Mouse (Mus musculus) CH12.LX (cell line): ENCODE measurements at regions not wholly inside any gene's neighbourhood (a gene's known extent, or its start where the extent isn't known, plus 50 kb on each side); places are given as distances from the start of the nearest gene placed in this dataset.
A peak's percentile ranks its signal among the peaks of the same experiment; 100 is the strongest.

Experiments used
- DNase-seq: peaks from one replicate; pipeline ENCODE4 v3.0.0-alpha.2; 2013; ENCODE audit errors: extremely low read depth
- H3K27ac ChIP-seq: 2 replicates; pipeline ENCODE4 v1.5.1; 2012; ENCODE audit warnings: low read depth, mild to moderate bottlenecking, control low read depth, moderate library complexity; ENCODE audit not compliant: insufficient read depth
- H3K27me3 ChIP-seq: replicated peaks from 2 replicates; pipeline ENCODE3; 2012; ENCODE audit warnings: inconsistent platforms
- H3K36me3 ChIP-seq, 2 experiments: replicated peaks in 1 of 2; 2 replicates each; pipeline versions ENCODE3 to v1.6.1; 2012; ENCODE audit warnings: inconsistent platforms in 1 of 2, low read length in 1 of 2, mild to moderate bottlenecking in 1 of 2, mixed read lengths in 1 of 2, moderate library complexity in 1 of 2; ENCODE audit not compliant: control insufficient read depth in 1 of 2, insufficient read depth in 1 of 2
- H3K4me1 ChIP-seq, 2 experiments: 2 replicates each; pipeline ENCODE4 v1.6.1; 2012; ENCODE audit warnings: inconsistent platforms in 1 of 2, moderate library complexity in 1 of 2; ENCODE audit not compliant: insufficient read depth in 2 of 2, control insufficient read depth in 1 of 2
- H3K4me2 ChIP-seq: 2 replicates; pipeline ENCODE4 v1.6.1; 2012; ENCODE audit warnings: low read depth, mild to moderate bottlenecking, control low read depth; ENCODE audit not compliant: poor library complexity, insufficient read depth, severe bottlenecking
- H3K4me3 ChIP-seq, 3 experiments: fragments of 150-350 bp in 1 of 3; sonication (generic) in 1 of 3; replicated peaks in 1 of 3; 2 replicates each; pipeline versions ENCODE3 to v1.5.1; 2011 to 2012; ENCODE audit warnings: low read depth in 2 of 3, low read length in 2 of 3, mild to moderate bottlenecking in 2 of 3, moderate library complexity in 2 of 3, control low read depth in 1 of 3, improper control_type of control experiment in 1 of 3, inconsistent platforms in 1 of 3, mixed read lengths in 1 of 3; ENCODE audit not compliant: poor library complexity in 1 of 3
- H3K79me2 ChIP-seq: replicated peaks from 2 replicates; pipeline ENCODE4 v1.6.1; 2012; ENCODE audit warnings: mild to moderate bottlenecking, moderate library complexity; ENCODE audit not compliant: control insufficient read depth, poor library complexity, insufficient read depth, severe bottlenecking; ENCODE audit errors: extremely low read depth
- H3K9ac ChIP-seq: 2 replicates; pipeline ENCODE4 v1.6.1; 2012; ENCODE audit warnings: low read depth, mild to moderate bottlenecking, control low read depth, moderate library complexity; ENCODE audit not compliant: insufficient read depth
- H3K9me3 ChIP-seq: replicated peaks from 2 replicates; pipeline ENCODE3; 2012; ENCODE audit warnings: low read length, inconsistent platforms, mixed read lengths
- BHLHE40 ChIP-seq: IDR thresholded peaks from 2 replicates; pipeline ENCODE4 v1.6.1; 2011; ENCODE audit warnings: mild to moderate bottlenecking, low read depth, low read length, improper control_type of control experiment
- CHD2 ChIP-seq: IDR thresholded peaks from 2 replicates; pipeline ENCODE4 v1.6.1; 2011; ENCODE audit warnings: low read length, improper control_type of control experiment
- ELF1 ChIP-seq: IDR thresholded peaks from 2 replicates; pipeline ENCODE4 v1.6.1; 2014; ENCODE audit warnings: low read depth, mild to moderate bottlenecking, inconsistent platforms, low read length, improper control_type of control experiment
- EP300 ChIP-seq: IDR thresholded peaks from 2 replicates; pipeline ENCODE4 v1.6.1; 2011; ENCODE audit warnings: low read length, improper control_type of control experiment
- ETS1 ChIP-seq: conservative IDR thresholded peaks from 2 replicates; pipeline ENCODE4 v1.6.1; 2012; ENCODE audit warnings: low read depth, mild to moderate bottlenecking, inconsistent platforms, low read length, improper control_type of control experiment, moderate library complexity
- HCFC1 ChIP-seq: IDR thresholded peaks from 2 replicates; pipeline ENCODE4 v1.6.1; 2012; ENCODE audit warnings: low read depth, mild to moderate bottlenecking, inconsistent platforms, low read length, improper control_type of control experiment
- IRF4 ChIP-seq: IDR thresholded peaks from 2 replicates; pipeline ENCODE4 v1.6.1; 2014; ENCODE audit warnings: low read depth, mild to moderate bottlenecking, inconsistent platforms, low read length, improper control_type of control experiment
- JUN ChIP-seq: IDR thresholded peaks from 2 replicates; pipeline ENCODE4 v1.6.1; 2011; ENCODE audit warnings: low read depth, mild to moderate bottlenecking, low read length, improper control_type of control experiment, moderate library complexity; ENCODE audit not compliant: insufficient read depth
- MAX ChIP-seq: IDR thresholded peaks from 2 replicates; pipeline ENCODE4 v1.6.1; 2011; ENCODE audit warnings: low read length, improper control_type of control experiment
- MEF2A ChIP-seq: IDR thresholded peaks from 2 replicates; pipeline ENCODE4 v1.6.1; 2014; ENCODE audit warnings: low read depth, mild to moderate bottlenecking, inconsistent platforms, low read length, improper control_type of control experiment, borderline replicate concordance
- MXI1 ChIP-seq: IDR thresholded peaks from 2 replicates; pipeline ENCODE4 v1.6.1; 2011; ENCODE audit warnings: mild to moderate bottlenecking, low read depth, low read length, improper control_type of control experiment
- MYC ChIP-seq: IDR thresholded peaks from 2 replicates; pipeline ENCODE4 v1.6.1; 2011; ENCODE audit warnings: low read depth, mild to moderate bottlenecking, improper control_type of control experiment, low read length
- POLR2A ChIP-seq: IDR thresholded peaks from 2 replicates; pipeline ENCODE4 v1.6.1; 2011; ENCODE audit warnings: low read depth, mild to moderate bottlenecking, improper control_type of control experiment, low read length
- RAD21 ChIP-seq: IDR thresholded peaks from 2 replicates; pipeline ENCODE4 v1.6.1; 2011; ENCODE audit warnings: low read depth, mild to moderate bottlenecking, low read length, improper control_type of control experiment, moderate library complexity
- RCOR1 ChIP-seq: conservative IDR thresholded peaks from 2 replicates; pipeline ENCODE4 v1.6.1; 2012; ENCODE audit warnings: low read depth, mild to moderate bottlenecking, inconsistent platforms, low read length, improper control_type of control experiment
- SIN3A ChIP-seq: IDR thresholded peaks from 2 replicates; pipeline ENCODE4 v1.6.1; 2012; ENCODE audit warnings: low read length, improper control_type of control experiment, inconsistent platforms
- TCF12 ChIP-seq: IDR thresholded peaks from 2 replicates; pipeline ENCODE4 v1.6.1; 2014; ENCODE audit warnings: low read depth, mild to moderate bottlenecking, inconsistent platforms, low read length, improper control_type of control experiment
- ZC3H11A ChIP-seq: IDR thresholded peaks from 2 replicates; pipeline ENCODE4 v1.6.1; 2012; ENCODE audit warnings: low read depth, mild to moderate bottlenecking, inconsistent platforms, low read length, improper control_type of control experiment
- dilution Hi-C: fragments of 300-500 bp; cut with MboI; formaldehyde crosslinking; loops from 2 replicates; pipeline ENCODE4 v1.14.3; 2020; ENCODE audit warnings: low sequenced_read_pairs; ENCODE audit not compliant: extremely low pct_unique_long_range_greater_than_20kb, extremely low pct_ligation_motif_present
- in situ Hi-C: fragments of 300-500 bp; cut with MboI; formaldehyde crosslinking; loops from 3 replicates; pipeline ENCODE4 v1.14.3; 2019; ENCODE audit warnings: low sequenced_read_pairs, low pct_ligation_motif_present, low pct_unique_long_range_greater_than_20kb, mixed read lengths

- peak overlapping the region; percentile 15; the same call in 1 of the 2 replicates for H3K27ac ChIP-seq
- no peaks in the 10 kb centered on the region for H3K79me2 ChIP-seq
- dilution Hi-C loops (no loop called here), in situ Hi-C loops (no loop called here)
- no peak overlapping the region for H3K4me3 ChIP-seq
- DNase-seq = no peak
- H3K36me3 ChIP-seq = no peaks in the 10 kb centered on the region
- no peaks in the 10 kb centered on the region for H3K9me3 ChIP-seq
- peaks cover 30 to 72% of the 10 kb centered on the region in 2 experiments for H3K4me1 ChIP-seq
- H3K4me2 ChIP-seq = peak overlapping the region; percentile 65
- TF ChIP-seq ELF1 = 0 out of 2 replicates have a peak, but pooled peaks have one; percentile 17
- no peak for TF ChIP-seq SIN3A
- TF ChIP-seq CHD2 = peak; percentile 73; the same call in 1 of the 2 replicates
- no peak overlapping the region for H3K9ac ChIP-seq
- H3K27me3 ChIP-seq = no peaks in the 10 kb centered on the region
Measured at GRCm38 (mm10) chr13:112000696-112001095, 191.9 kb upstream of the Map3k1 start.

GRCm38 (mm10) chr13:112001155-112002025, 192.6 kb upstream of the Map3k1 start:
- dilution Hi-C loops = no loop called here
- H3K79me2 ChIP-seq = no peaks in the 10 kb centered on the region
- peaks cover 30 to 71% of the 10 kb centered on the region in 2 experiments for H3K4me1 ChIP-seq
- H3K4me2 ChIP-seq = peak overlapping the region; percentile 65
- H3K36me3 ChIP-seq = no peaks in the 10 kb centered on the region
- in situ Hi-C loops = no loop called here
- H3K4me3 ChIP-seq = peak overlapping the region in 1 of 3 experiments; percentile 10
- peak; percentile 95 for DNase-seq
- peak overlapping the region; percentile 38 for H3K27ac ChIP-seq
- no peak overlapping the region for H3K9ac ChIP-seq
- H3K9me3 ChIP-seq = no peaks in the 10 kb centered on the region
- TF ChIP-seq POLR2A (no peak), SIN3A (peak; percentile 53), RAD21 (no peak; the same call in none of the 2 replicates), ETS1 (peak; percentile 66), IRF4 (peak; percentile 82), JUN (no peak), MAX (peak; percentile 63; the same call in 1 of the 2 replicates), RCOR1 (no peak), ZC3H11A (no peak), MXI1 (peak; percentile 68), HCFC1 (no peak), EP300 (peak; percentile 83), TCF12 (peak; percentile 94), MYC (no peak), MEF2A (0 out of 2 replicates have a peak, but pooled peaks have one; percentile 17), CHD2 (no peak), BHLHE40 (peak; percentile 50)
- no peaks in the 10 kb centered on the region for H3K27me3 ChIP-seq
